9 mouse cellular contexts compared by ENCODE assay signal in the genomic region with DNA sequence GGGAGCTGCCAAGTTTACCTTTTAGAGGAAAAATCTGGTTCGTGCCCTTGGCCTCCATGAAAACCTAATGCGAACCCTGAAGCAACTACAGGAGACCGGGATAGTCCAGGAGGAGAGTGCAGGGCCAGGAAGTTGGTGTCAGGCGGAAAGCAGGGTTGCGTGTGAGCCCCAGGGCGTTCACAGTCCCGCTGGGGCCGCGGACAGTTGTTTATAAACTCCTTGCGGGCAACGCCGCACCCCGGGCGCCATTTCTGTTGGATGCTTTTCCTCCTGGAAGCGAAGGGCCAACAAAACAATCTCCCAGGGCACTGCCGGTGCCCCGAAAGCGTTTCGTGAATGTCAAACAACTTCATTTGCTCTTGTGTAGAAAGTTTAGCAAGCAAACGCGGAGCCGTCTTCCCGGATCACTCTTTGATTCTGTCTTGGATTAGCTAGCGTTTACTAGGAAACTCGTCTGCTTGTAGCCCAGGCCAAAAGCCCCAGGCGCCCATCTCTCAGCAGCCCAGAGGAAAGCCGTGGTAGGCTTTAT. TPM values are rescaled to one million over a fixed set of nuclear protein-coding genes. Genes with fewer than 3 reads are reported as not detected.
A peak's percentile ranks its signal among the peaks of the same experiment; 100 is the strongest.
DNase-seq lines count a peak whose midpoint lies in the region; ATAC-seq lines count a peak whose summit lies in the region.
"Had no signal": no experiment of that assay in that cellular context is flagged by ENCODE, and none has a peak within 500 bp of the region (broad histone marks: within the 10 kb centered on the region; RNA-seq: fewer than 3 reads in every experiment).

No protein-coding gene starts in this region.

- peaks cover 86% of the 10 kb centered on the region for H3K27me3 ChIP-seq in hindbrain, embryonic 15.5 days
- peaks cover 94% of the 10 kb centered on the region for H3K27me3 ChIP-seq in midbrain, embryonic 14.5 days (ENCODE audit: control insufficient read depth, insufficient read depth, low read length)

- intact Hi-C loops in heart, postnatal 36 days (cut with DNase I) = loop anchor here (5.0 kb wide), 1 partner anchor 146 kb away; no protein-coding TSS in a partner anchor

- no peaks in the 10 kb centered on the region for H3K9me3 ChIP-seq in hindbrain, embryonic 15.5 days
- H3K9me3 ChIP-seq in midbrain, embryonic 14.5 days (ENCODE audit: control insufficient read depth, low read length) = no peaks in the 10 kb centered on the region

- H3K9ac ChIP-seq in hindbrain, embryonic 15.5 days = no peak overlapping the region
- H3K9ac ChIP-seq in midbrain, embryonic 14.5 days (replicated peaks; ENCODE audit: low read length) = no peak overlapping the region

- no peak for ATAC-seq in hindbrain, embryonic 15.5 days (ENCODE audit: low FRiP score, low read depth)
- ATAC-seq in midbrain, embryonic 14.5 days (ENCODE audit: low FRiP score, low TSS enrichment) = no peak

- peak overlapping the region; percentile 40 for H3K4me2 ChIP-seq in hindbrain, embryonic 15.5 days
- H3K4me2 ChIP-seq in midbrain, embryonic 14.5 days (ENCODE audit: low read length) = peak overlapping the region; percentile 29

- H3K4me3 ChIP-seq in hindbrain, embryonic 15.5 days = peak overlapping the region; percentile 14; the same call in 1 of the 2 replicates
- H3K4me3 ChIP-seq in midbrain, embryonic 14.5 days (replicated peaks; ENCODE audit: low read depth, low read length) = no peak overlapping the region

- under 1% methylated on average over 27 of the region's 27 CpGs for WGBS in hindbrain, embryonic 15.5 days
- under 1% methylated on average over 27 of the region's 27 CpGs for WGBS in midbrain, embryonic 14.5 days

- peak; percentile 72 for DNase-seq in heart, adult 11 months
- DNase-seq in heart, postnatal 36 days = no peak
- DNase-seq in embryo, embryonic 10.5 days (ENCODE audit: low spot score) = peak; percentile 75
- peak; percentile 53 for DNase-seq in midbrain, embryonic 14.5 days
- no peak for DNase-seq in frontal cortex, adult 2 months (ENCODE audit: extremely low spot score in 1 of 2, low spot score in 1 of 2)
- no peak for DNase-seq in right cerebral cortex, adult 18-20 months
- no peak for DNase-seq in natural killer cell, adult 2 months (ENCODE audit: low spot score in 2 of 2)

- H3K27ac ChIP-seq in hindbrain, embryonic 15.5 days (replicated peaks) = no peak overlapping the region
- no peak overlapping the region for H3K27ac ChIP-seq in midbrain, embryonic 14.5 days (replicated peaks; ENCODE audit: low read depth, low read length)

- H3K36me3 ChIP-seq in hindbrain, embryonic 15.5 days = no peaks in the 10 kb centered on the region
- H3K36me3 ChIP-seq in midbrain, embryonic 14.5 days (ENCODE audit: control insufficient read depth, insufficient read depth, low read length) = no peaks in the 10 kb centered on the region

- peaks cover 15% of the 10 kb centered on the region for H3K4me1 ChIP-seq in hindbrain, embryonic 15.5 days (replicated peaks)
- peaks cover 10% of the 10 kb centered on the region; the same call in 1 of the 2 replicates for H3K4me1 ChIP-seq in midbrain, embryonic 14.5 days (ENCODE audit: control insufficient read depth, insufficient read depth, low read length)

RNA-seq across cellular contexts. Expression of a gene that starts 11.1 kb away (rescaled TPM):
- total RNA-seq in heart, postnatal 36 days (2021) = not detected
- polyA plus RNA-seq in hindbrain, embryonic 15.5 days (2015; fragmentation: Nextera tagmentation; extraction: Ambion mirVana) = 0.86 and 1.3 TPM in 2 replicates
- polyA plus RNA-seq in midbrain, embryonic 14.5 days (2014; fragmentation: Nextera tagmentation; extraction: Ambion mirVana) = 0.67 and 0.70 TPM in 2 replicates
- 0.27 and 0.42 TPM in 2 replicates for polyA plus RNA-seq in frontal cortex, adult 2 months (2012; rRNA removed)
- total RNA-seq: layer of hippocampus, postnatal 14 days had no signal

Comparison
In these comparisons a context has a peak if more than half of its experiments do, and no peak if none do; other contexts are left out.
1. DNase-seq: peak in heart, adult 11 months (single experiment), embryo, embryonic 10.5 days (single experiment) and midbrain, embryonic 14.5 days (single experiment); none in heart, postnatal 36 days (0 of 2), frontal cortex, adult 2 months (0 of 2), right cerebral cortex, adult 18-20 months (single experiment) and natural killer cell, adult 2 months (0 of 2).